Mouse (Mus musculus) adrenal gland, postnatal 36 days (tissue): ENCODE measurements around the gene Cenpt. TPM values are rescaled to one million over a fixed set of nuclear protein-coding genes. Genes with fewer than 3 reads are reported as not detected.
A peak's percentile ranks its signal among the peaks of the same experiment; 100 is the strongest.

Source experiments
- DNase-seq, 2 experiments: peaks; one replicate each; pipeline ENCODE4 v3.0.0; 2021; ENCODE audit warnings: mixed read lengths in 1 of 2
- total RNA-seq, 2 experiments: library from RNA; stranded (reverse); gene quantifications; 2 replicates each; pipeline ENCODE4 v1.2.3; 2021

Cenpt gene
- total RNA-seq, 2 experiments from 2014 or later, result 4.3 to 9.6 TPM

- no peak for DNase-seq
These were observed 45.3 kb downstream of the Cenpt start for GRCm38 (mm10) chr8:105807766-105808165.

GRCm38 (mm10) chr8:105805964-105806363 lies 47.1 kb downstream of the Cenpt start:
- DNase-seq, result no peak

- no peak for DNase-seq
These were observed 47.7 kb downstream of the Cenpt start for GRCm38 (mm10) chr8:105805346-105805745.

- no peak for DNase-seq
These were observed 48.3 kb downstream of the Cenpt start for GRCm38 (mm10) chr8:105804797-105805196.

GRCm38 (mm10) chr8:105801153-105801904 lies 51.7 kb downstream of the Cenpt start:
- no peak for DNase-seq

GRCm38 (mm10) chr8:105799091-105799812 lies 53.8 kb downstream of the Cenpt start:
- DNase-seq, result peak; percentile 83 to 89

- DNase-seq, result no peak
These were observed 54.7 kb downstream of the Cenpt start for GRCm38 (mm10) chr8:105798408-105798807.

- no peak for DNase-seq
These were observed 57.3 kb downstream of the Cenpt start for GRCm38 (mm10) chr8:105795785-105796184.

Other genes with a start within 250 kb of the Cenpt start
- 10 to 100 TPM; 27.5 to 33.8 TPM for gene Ripor1, start 248.0 kb downstream of the Cenpt start, total RNA-seq
- 10 to 100 TPM; 50.8 to 65.2 TPM for gene Ctcf, start 216.7 kb downstream of the Cenpt start, total RNA-seq
- 1 to 10 TPM in 1 of 2 experiments, under 1 TPM in 1; 0.92 to 1.9 TPM for gene Agrp, start 215.9 kb downstream of the Cenpt start, total RNA-seq
- gene Carmil2, start 167.0 kb downstream of the Cenpt start, total RNA-seq, result 1 to 10 TPM; 1.2 to 1.4 TPM
- gene Acd, start 152.2 kb downstream of the Cenpt start, total RNA-seq, result 10 to 100 TPM; 24.9 to 26.3 TPM
- gene Pard6a, start 152.1 kb downstream of the Cenpt start, total RNA-seq, result 10 to 100 TPM; 10.7 to 14.0 TPM
- not detected for gene 4933405L10Rik, start 145.6 kb downstream of the Cenpt start, total RNA-seq
- gene Enkd1, start 145.1 kb downstream of the Cenpt start, total RNA-seq, result 1 to 10 TPM; 4.5 to 4.9 TPM
- gene Gfod2, start 94.6 kb downstream of the Cenpt start, total RNA-seq, result 10 to 100 TPM in 1 of 2 experiments, 1 to 10 TPM in 1; 9.7 to 10.3 TPM
- 10 to 100 TPM; 23.7 to 24.0 TPM for gene Ranbp10, start 25.9 kb downstream of the Cenpt start, total RNA-seq
- not detected for gene Tsnaxip1, start 25.5 kb downstream of the Cenpt start, total RNA-seq
- gene Thap11, start 1.9 kb upstream of the Cenpt start, total RNA-seq, result 10 to 100 TPM; 40.0 to 41.1 TPM
- gene Nutf2, start 7.3 kb upstream of the Cenpt start, total RNA-seq, result 10 to 100 TPM; 43.2 to 43.8 TPM
- 10 to 100 TPM; 31.6 to 38.2 TPM for gene Edc4, start 27.6 kb upstream of the Cenpt start, total RNA-seq
- gene Nrn1l, start 40.3 kb upstream of the Cenpt start, total RNA-seq, result 1 to 10 TPM in 1 of 2 experiments, under 1 TPM in 1; 0.59 to 1.7 TPM
- 10 to 100 TPM; 29.0 to 33.1 TPM for gene Pskh1, start 47.2 kb upstream of the Cenpt start, total RNA-seq
- under 1 TPM; 0.66 to 0.76 TPM for gene Ctrl, start 80.6 kb upstream of the Cenpt start, total RNA-seq
- 10 to 100 TPM; 68.1 to 87.1 TPM for gene Psmb10, start 85.2 kb upstream of the Cenpt start, total RNA-seq
- gene Lcat, start 90.1 kb upstream of the Cenpt start, total RNA-seq, result 1 to 10 TPM; 1.3 to 1.9 TPM
- gene Slc12a4, start 112.8 kb upstream of the Cenpt start, total RNA-seq, result 10 to 100 TPM; 43.9 to 58.9 TPM
- not detected for gene Dpep3, start 126.2 kb upstream of the Cenpt start, total RNA-seq
- 10 to 100 TPM; 16.0 to 19.3 TPM for gene Dus2, start 138.1 kb upstream of the Cenpt start, total RNA-seq
- gene Dpep2nb, start 152.7 kb upstream of the Cenpt start, total RNA-seq, result under 1 TPM in 1 of 2 experiments, not detected in 1; 0.30 TPM
- 10 to 100 TPM; 15.5 to 16.9 TPM for gene Ddx28, start 158.6 kb upstream of the Cenpt start, total RNA-seq
- gene Nfatc3, start 205.6 kb upstream of the Cenpt start, total RNA-seq, result 10 to 100 TPM; 37.3 to 48.0 TPM